Mouse (Mus musculus) kidney, adult 2 months (tissue): ENCODE measurements at regions not wholly inside any gene's neighbourhood (a gene's known extent, or its start where the extent isn't known, plus 50 kb on each side); places are given as distances from the start of the nearest gene placed in this dataset.

Experiments
- DNase-seq: peaks from one replicate; pipeline ENCODE4 v3.0.0; 2021
- H3K27ac ChIP-seq: fragments of 200-500 bp; 2 replicates; pipeline ENCODE4 v1.5.1; 2012; ENCODE audit warnings: low read depth, low read length, control low read depth, inconsistent platforms; ENCODE audit not compliant: insufficient read depth
- H3K27me3 ChIP-seq: fragments of 200-500 bp; replicated peaks from 2 replicates; pipeline ENCODE4 v1.6.1; 2012; ENCODE audit warnings: mild to moderate bottlenecking, moderate library complexity, low read length, inconsistent platforms; ENCODE audit not compliant: control insufficient read depth, insufficient read depth
- H3K36me3 ChIP-seq: fragments of 200-500 bp; 2 replicates; pipeline ENCODE4 v1.6.1; 2012; ENCODE audit warnings: mild to moderate bottlenecking, moderate library complexity, low read length, inconsistent platforms; ENCODE audit not compliant: control insufficient read depth, insufficient read depth
- H3K4me1 ChIP-seq: fragments of 200-500 bp; 2 replicates; pipeline ENCODE4 v1.6.1; 2011; ENCODE audit warnings: low read length; ENCODE audit not compliant: control insufficient read depth, insufficient read depth
- H3K4me3 ChIP-seq: fragments of 200-500 bp; 2 replicates; pipeline ENCODE4 v1.5.1; 2011; ENCODE audit warnings: mild to moderate bottlenecking, low read depth, low read length, control low read depth; ENCODE audit not compliant: insufficient read depth
- CTCF ChIP-seq: fragments of 200-500 bp; conservative IDR thresholded peaks from 2 replicates; pipeline ENCODE4 v1.5.1; 2011; ENCODE audit warnings: low read depth, mild to moderate bottlenecking, control low read depth, low read length, moderate library complexity, mixed read lengths; ENCODE audit not compliant: insufficient read depth, insufficient read length
- POLR2A ChIP-seq: fragments of 200-500 bp; IDR thresholded peaks from one replicate; pipeline ENCODE4 v1.6.1; 2011; ENCODE audit warnings: low read depth, low read length, control low read depth
- WGBS: fragments of 180-500 bp; shearing (Covaris S2); methylation state at CpG from one replicate; pipeline ENCODE4 v1.1.7; 2018; 5-methylcytosine and 5-hydroxymethylcytosine counted together

DNA sequence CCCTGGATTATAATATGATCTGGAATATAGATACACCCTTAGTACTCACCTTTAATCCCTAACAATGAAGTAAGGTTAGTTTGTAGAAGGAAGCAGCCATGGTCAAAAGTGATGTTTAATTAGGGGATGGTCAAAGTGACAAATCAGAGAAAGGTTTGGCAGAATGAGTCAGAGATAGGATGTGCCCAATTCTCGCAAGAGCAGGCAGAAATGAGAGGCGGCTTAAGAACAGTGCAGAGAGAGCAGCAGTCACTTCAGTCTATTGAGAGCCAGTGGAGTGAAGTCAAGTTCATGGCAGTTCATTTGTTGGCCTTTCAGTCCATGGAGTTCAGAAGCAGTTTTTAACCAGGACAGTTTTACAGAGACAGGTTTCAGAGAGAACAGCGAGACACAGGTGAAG is 175.3 kb upstream of the Cxcr4 start:
- Histone ChIP-seq H3K4me1 (no peaks in the 10 kb centered on the region), H3K4me3 (no peak overlapping the region), H3K27ac (no peak overlapping the region), H3K27me3 (no peaks in the 10 kb centered on the region), H3K36me3 (no peaks in the 10 kb centered on the region)
- no peak for TF ChIP-seq POLR2A
- TF ChIP-seq CTCF, result no peak
- no peak for DNase-seq
- 93% methylated on average over 3 of the region's 3 CpGs for WGBS

GRCm38 (mm10) chr1:128766894-128767268 is 174.8 kb upstream of the Cxcr4 start:
- Histone ChIP-seq H3K27ac (no peak overlapping the region), H3K36me3 (no peaks in the 10 kb centered on the region), H3K4me3 (no peak overlapping the region), H3K4me1 (no peaks in the 10 kb centered on the region), H3K27me3 (no peaks in the 10 kb centered on the region)
- 67% methylated on average over 7 of the region's 7 CpGs for WGBS
- TF ChIP-seq CTCF (no peak), POLR2A (no peak)
- no peak for DNase-seq

GRCm38 (mm10) chr1:128766193-128766893 is 174.2 kb upstream of the Cxcr4 start:
- H3K4me3 ChIP-seq, result no peak overlapping the region
- H3K4me1 ChIP-seq, result no peaks in the 10 kb centered on the region
- no peak for TF ChIP-seq POLR2A
- TF ChIP-seq CTCF, result no peak
- 64% methylated on average over 7 of the region's 7 CpGs for WGBS
- DNase-seq, result no peak
- H3K27ac ChIP-seq, result no peak overlapping the region
- no peaks in the 10 kb centered on the region for H3K27me3 ChIP-seq
- H3K36me3 ChIP-seq, result no peaks in the 10 kb centered on the region

GRCm38 (mm10) chr1:128765626-128766025 is 173.5 kb upstream of the Cxcr4 start:
- H3K36me3 ChIP-seq, result no peaks in the 10 kb centered on the region
- DNase-seq, result no peak
- H3K27me3 ChIP-seq, result no peaks in the 10 kb centered on the region
- H3K4me3 ChIP-seq, result no peak overlapping the region
- no peak for TF ChIP-seq CTCF
- TF ChIP-seq POLR2A, result no peak
- H3K27ac ChIP-seq, result no peak overlapping the region
- WGBS, result 84% methylated on average over 2 of the region's 2 CpGs
- no peaks in the 10 kb centered on the region for H3K4me1 ChIP-seq

GRCm38 (mm10) chr1:128765142-128765541 is 173.0 kb upstream of the Cxcr4 start:
- no peak for DNase-seq
- WGBS, result 81% methylated on average over 3 of the region's 3 CpGs
- TF ChIP-seq CTCF (no peak), POLR2A (no peak)

GRCm38 (mm10) chr1:128762854-128763253 is 170.8 kb upstream of the Cxcr4 start:
- Histone ChIP-seq H3K27ac (no peak overlapping the region), H3K36me3 (no peaks in the 10 kb centered on the region), H3K27me3 (no peaks in the 10 kb centered on the region), H3K4me1 (no peaks in the 10 kb centered on the region), H3K4me3 (no peak overlapping the region)
- no peak for TF ChIP-seq POLR2A
- TF ChIP-seq CTCF, result no peak
- 55% methylated on average over 4 of the region's 4 CpGs for WGBS
- no peak for DNase-seq

More at GRCm38 (mm10) chr1:128765142-128765541, 173.0 kb upstream of the Cxcr4 start:
- no peaks in the 10 kb centered on the region for H3K27me3 ChIP-seq
- no peaks in the 10 kb centered on the region for H3K36me3 ChIP-seq
- no peaks in the 10 kb centered on the region for H3K4me1 ChIP-seq
- no peak overlapping the region for H3K4me3 ChIP-seq
- H3K27ac ChIP-seq, result no peak overlapping the region

DNA sequence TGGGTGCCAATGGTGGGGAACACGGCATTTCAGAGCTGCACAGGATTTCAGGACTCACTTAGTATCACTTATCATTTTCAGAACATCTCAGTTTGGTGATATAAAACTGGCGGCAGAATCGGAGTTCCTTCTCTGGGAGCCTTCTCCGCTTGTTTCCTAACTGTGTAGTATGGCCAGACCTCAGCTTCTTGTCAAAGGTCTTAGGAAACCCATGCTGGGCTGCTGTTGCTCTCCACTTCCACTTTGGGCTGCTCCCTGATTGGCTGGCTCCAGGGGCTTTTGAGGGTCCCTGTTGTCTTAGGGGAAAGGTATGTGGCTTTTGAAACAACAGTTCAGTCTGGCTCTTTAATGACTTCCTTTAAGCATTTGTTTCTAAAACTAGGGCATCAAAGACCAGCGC is 170.0 kb upstream of the Cxcr4 start:
- Histone ChIP-seq H3K36me3 (no peaks in the 10 kb centered on the region), H3K27ac (no peak overlapping the region), H3K27me3 (no peaks in the 10 kb centered on the region), H3K4me3 (no peak overlapping the region), H3K4me1 (no peaks in the 10 kb centered on the region)
- no peak for DNase-seq
- TF ChIP-seq CTCF, result no peak
- TF ChIP-seq POLR2A, result no peak
- WGBS, result 79% methylated on average over 5 of the region's 5 CpGs
